Mouse (Mus musculus): ENCODE measurements around the gene Zfyve28.

The Zfyve28 gene

GRCm38 (mm10) chr5:34286516-34286915 is 1.7 kb downstream of the Zfyve28 start:
- DNase-seq = no peak

DNA sequence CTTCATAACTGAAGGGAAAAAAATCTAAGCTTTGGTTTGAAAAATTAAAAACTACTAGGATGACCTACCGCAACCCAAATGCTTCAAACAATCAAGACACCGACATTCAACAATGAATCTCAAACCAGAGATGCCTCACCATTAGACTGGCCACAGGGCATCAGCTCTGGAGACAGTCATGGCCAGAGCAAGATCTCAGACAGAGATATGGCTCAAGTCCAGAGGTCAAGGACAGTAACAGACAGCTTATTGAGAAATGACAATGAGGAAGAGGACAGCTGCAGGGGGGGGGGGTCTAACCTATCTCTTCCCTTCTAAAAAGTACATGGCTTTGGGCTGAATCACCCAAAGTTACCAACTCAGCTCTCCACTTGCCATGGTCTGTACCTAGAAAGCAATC is 3.0 kb downstream of the Zfyve28 start:
- DNase-seq = no peak

GRCm38 (mm10) chr5:34284156-34284750 is 4.0 kb downstream of the Zfyve28 start:
- DNase-seq = no peak

GRCm38 (mm10) chr5:34283355-34283754 is 4.9 kb downstream of the Zfyve28 start:
- peak in 1 of 2 experiments; percentile 6 for DNase-seq

- no peak for DNase-seq
These were observed 7.3 kb downstream of the Zfyve28 start for GRCm38 (mm10) chr5:34280976-34281375.

GRCm38 (mm10) chr5:34279214-34279613 is 9.0 kb downstream of the Zfyve28 start:
- DNase-seq = no peak

DNA sequence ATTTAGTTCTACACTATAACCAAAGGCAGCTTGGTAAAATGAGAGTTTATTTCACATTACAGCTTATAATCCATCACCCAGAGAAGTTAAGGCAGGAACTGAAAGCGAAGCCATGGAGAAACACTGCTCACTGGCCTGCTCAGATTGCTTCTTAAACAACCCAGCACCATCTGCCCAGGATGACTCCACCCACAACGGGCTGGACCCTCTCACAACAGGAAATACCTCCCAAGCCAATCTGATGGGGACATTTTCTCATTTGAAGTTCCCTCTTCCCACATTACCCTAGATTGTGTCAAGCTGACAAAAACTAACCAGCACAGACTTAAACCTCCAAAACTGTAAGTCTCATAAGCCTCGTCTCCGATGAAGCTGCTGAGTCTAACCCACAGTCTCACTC is 10.2 kb downstream of the Zfyve28 start:
- DNase-seq = no peak

DNA sequence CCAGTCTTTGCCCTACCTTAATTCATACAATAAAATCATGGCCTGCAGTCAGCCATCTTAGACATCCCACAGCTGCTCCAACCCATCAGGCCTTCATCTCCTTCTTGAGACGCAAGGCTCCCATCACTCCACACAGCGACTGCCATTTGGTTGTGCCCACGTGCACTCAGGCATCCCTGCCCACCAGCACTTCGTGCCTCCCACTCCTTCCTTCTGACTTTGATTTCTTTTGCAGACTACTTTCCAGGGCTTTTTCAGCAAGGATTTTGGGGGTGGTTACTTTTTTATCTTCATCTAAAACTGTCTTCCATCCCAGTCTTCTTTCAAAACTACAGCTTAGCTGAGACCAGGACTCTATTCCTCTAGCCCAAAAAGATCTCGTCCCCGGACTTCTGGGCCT is 11.5 kb downstream of the Zfyve28 start:
- DNase-seq = no peak

DNA sequence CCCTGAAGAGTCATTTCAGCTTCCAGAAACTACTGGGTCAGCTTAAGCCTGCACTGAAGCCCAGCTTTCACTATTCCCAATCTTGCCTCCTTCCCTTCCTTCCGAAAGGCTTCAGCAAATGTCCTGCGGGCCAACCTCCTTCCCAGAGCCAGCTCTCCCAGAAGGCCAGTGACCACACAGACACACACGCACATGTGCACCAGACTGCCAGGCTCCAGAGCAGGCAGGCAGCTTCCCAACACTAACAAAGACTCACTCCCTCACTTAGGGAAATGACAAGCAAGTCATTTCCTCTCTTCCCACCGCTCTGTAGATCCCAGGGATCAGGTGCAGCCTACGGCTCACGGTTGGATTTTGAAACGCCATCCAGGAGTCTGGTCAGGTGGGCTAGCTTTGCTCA is 12.1 kb downstream of the Zfyve28 start:
- no peak for DNase-seq

- no peak for DNase-seq
These were observed 13.5 kb downstream of the Zfyve28 start for GRCm38 (mm10) chr5:34274676-34275293.

- DNase-seq = no peak
These were observed 14.0 kb downstream of the Zfyve28 start for GRCm38 (mm10) chr5:34274268-34274667.

- no peak for DNase-seq
These were observed 15.0 kb downstream of the Zfyve28 start for GRCm38 (mm10) chr5:34273251-34273681.

DNA sequence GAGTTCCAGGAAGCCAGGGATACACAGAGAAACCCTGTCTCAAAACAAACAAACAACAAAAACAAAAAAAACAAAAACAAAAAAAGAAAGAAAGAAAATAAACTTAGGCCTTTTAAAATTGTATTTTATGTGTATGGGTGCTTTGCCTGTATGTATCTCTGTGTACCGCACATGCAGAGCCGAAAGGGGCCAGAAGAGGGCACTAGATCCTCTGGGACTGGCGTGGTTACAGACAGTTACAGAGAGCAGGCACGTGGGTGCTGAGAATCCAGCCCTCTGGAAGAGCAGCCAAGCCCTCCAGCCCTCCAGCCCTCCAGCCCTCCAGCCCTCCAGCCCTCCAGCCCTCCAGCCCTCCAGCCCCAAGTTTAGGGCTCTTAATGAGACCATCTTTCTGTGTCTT is 16.5 kb downstream of the Zfyve28 start:
- peak in 1 of 2 experiments; percentile 53 for DNase-seq

GRCm38 (mm10) chr5:34269921-34270465 is 18.3 kb downstream of the Zfyve28 start:
- no peak for DNase-seq

DNA sequence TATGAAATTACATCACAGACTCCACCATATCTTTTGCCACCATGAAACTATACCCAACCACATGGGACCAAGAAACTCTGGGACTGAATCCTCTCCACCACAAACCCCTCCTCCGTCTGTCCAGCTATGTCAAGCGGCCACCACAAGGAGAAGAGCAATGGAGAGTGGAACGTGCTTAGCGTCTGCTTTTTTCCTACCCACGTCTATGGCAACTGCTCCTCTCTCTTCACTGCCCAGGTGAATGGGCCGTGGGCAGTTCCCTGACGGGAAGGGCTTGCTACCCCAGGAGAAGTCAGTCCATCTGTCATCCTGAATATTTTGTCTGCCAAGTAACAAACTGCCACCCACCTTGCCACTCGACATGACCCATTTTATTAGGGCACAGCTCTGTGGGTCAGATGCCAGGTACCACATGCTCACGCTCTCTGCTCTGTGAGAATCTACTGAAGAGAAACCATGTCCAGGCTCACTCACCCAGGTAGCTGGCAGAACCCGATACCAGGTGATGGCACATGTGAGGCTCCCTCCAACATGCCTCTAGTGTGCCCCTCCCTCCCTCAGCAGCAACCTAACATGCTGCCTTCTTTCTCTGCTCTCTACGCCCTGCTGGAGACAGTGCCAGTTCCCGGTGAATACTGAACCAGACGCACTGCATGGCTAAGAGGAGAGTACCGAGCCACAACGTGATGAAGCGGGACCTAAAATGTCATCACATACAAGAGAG is 18.9 kb downstream of the Zfyve28 start:
- no peak for DNase-seq

DNA sequence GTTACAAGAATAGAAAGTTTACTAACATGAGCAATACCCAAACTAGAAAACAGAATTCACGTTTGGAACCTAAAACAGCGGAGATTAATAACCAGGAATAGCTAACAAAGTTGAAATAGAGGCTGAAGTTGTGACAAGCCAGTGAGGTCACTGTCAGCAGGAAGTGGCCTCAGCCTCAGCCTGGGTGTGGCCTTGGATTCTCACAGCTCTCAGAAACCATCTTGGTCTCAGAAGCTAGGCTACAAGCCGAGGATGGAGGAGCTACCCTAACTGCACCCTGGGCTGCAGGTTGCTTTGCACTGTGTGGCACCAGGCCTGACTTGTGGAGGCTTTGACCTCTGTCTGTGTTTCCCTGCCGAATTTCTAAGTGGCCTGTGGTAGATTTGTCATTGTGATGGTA is 22.2 kb downstream of the Zfyve28 start:
- no peak for DNase-seq

DNA sequence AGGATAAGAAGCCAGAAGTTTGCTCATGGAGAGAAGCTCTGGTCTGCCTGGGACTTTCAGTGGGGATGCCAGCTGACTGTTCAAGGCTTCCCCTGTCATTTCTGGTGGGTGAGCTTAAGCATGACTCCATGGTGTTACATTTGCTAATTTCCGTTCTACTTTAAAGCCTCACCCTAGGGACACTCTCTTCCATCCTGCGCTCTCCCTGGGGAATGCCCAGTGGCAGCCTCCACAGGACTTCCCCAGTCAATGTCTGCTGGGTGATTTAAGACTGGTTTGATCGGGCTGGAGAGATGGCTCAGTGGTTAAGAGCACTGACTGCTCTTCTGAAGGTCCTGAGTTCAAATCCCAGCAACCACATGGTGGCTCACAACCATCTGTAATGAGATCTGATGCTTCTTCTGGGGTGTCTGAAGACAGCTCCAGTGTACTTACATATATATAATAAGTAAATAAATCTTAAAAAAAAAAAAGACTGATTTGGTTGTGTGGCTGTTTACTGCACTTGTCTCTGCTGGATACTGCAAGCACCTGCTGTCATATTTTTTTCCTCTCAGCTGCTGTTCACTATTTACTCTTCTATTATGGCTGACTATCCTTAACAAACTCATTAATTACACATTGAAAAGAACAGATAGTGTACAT is 29.0 kb downstream of the Zfyve28 start:
- no peak for DNase-seq

- DNase-seq = no peak
These were observed 33.1 kb downstream of the Zfyve28 start for GRCm38 (mm10) chr5:34255189-34255588.

DNA sequence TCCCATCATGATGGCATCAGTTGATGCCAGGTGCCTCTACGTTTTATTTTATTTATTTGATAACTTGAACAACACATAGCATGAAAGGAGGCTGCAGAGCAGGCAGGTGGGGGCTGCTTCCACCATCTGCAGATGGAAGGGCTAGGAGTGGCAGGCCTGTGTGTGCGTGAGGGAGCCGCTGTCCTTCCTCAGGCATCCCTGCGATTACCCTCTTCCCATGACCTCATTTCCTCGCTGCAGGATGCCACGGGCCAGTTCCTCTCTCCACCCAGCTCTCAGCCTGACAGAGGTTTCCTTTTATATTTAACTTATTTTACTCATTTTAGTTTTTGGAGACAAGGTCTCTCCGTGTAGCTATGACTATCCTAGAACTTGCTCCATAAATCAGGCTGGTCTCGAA is 33.9 kb downstream of the Zfyve28 start:
- no peak for DNase-seq

DNA sequence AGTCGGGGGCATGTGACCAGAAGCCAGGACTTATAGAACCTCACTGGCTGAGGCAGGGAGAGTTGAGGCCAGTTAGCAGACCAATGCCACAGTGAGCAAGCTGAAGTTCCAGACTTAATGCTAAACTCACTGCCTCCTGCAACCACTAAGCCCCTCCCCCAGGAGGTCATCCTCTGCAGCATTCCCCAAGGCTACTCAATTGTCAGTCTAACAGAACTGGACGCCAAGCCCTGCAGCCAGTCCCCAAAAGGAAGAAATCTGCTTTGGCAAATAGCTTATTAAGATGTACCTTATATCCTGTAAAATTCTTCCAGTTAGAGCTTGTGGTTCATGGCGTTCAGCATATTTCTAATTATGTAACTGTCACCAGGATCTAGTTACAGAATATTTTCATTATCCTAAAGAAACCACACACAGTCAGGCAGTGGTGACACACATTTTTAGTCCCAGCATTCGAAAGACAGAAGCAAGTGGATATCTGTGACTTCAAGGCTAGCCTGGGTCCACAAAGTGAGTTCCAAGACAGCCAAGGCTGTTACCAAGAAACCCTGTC is 35.2 kb downstream of the Zfyve28 start:
- no peak for DNase-seq

- DNase-seq = peak in 1 of 2 experiments; percentile 13
These were observed 35.8 kb downstream of the Zfyve28 start for GRCm38 (mm10) chr5:34252307-34252966.

DNA sequence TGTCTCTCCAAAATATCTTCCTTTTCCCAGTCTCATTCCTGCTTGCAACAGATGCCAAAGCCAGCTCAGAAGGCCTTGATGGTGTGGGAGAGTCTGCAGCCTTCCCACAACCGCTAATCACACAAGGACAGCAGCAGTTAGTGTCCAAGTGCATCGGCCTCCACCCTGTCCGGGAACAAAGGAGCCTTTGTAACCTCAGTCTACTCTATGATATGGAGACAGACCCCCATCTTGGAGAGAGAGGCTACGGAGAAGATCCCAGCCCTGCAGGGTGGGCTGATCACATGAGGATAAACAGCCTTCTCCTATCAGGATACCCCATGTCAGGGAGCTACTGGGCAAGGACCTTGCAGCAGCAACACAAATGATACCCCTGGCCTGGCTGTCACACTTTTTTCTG is 36.5 kb downstream of the Zfyve28 start:
- no peak for DNase-seq

DNA sequence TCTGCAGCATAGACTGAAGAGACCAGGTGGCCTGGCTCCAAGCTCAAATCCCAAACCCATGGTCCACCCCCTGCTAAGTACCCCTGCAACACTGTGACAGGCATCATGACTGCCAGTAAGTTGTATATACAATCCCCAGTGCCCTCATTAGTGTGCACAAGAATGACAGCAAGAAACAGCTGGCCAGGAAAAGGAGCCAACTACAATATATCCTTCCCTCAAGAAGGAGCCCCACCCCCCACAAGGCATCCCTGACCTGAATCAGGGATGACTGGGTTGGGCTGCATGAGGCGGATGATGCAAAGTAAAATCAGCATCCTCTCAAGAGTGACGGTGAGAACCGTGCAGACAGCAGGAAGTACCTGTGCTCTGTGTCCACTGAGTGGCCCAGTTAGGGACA is 38.2 kb downstream of the Zfyve28 start:
- DNase-seq = no peak
